Mouse (Mus musculus) gastrocnemius, adult 2 months (tissue): ENCODE data around the gene Scaf11. TPM values are rescaled to one million over a fixed set of nuclear protein-coding genes. Genes with fewer than 3 reads are reported as not detected.
"Not testable (repeated sequence)": the region's sequence is repeated elsewhere in the genome, so short reads cannot be mapped to it uniquely, and the experiment has no call there.

Experiments
- DNase-seq: peaks from one replicate; pipeline ENCODE4 v3.0.0; 2022
- H3K27ac ChIP-seq: fragments of 200-600 bp; 2 replicates; pipeline ENCODE4 v1.8.1; 2022; ENCODE audit warnings: mild to moderate bottlenecking
- H3K4me3 ChIP-seq: fragments of 200-600 bp; 2 replicates; pipeline ENCODE4 v1.8.1; 2022; ENCODE audit warnings: mild to moderate bottlenecking, moderate library complexity
- CTCF ChIP-seq: fragments of 200-600 bp; IDR thresholded peaks from 2 replicates; pipeline ENCODE4 v1.8.1; 2022; ENCODE audit warnings: antibody characterized with exemption, mild to moderate bottlenecking, moderate library complexity
- intact Hi-C: fragments of 180-260 bp; cut with DNase I; formaldehyde crosslinking; loops from one replicate; pipeline ENCODE4 v1.15.1; 2025
- long read RNA-seq, 2 experiments: library from polyadenylated mRNA; stranded (forward); transcript quantifications; one replicate each; pipeline ENCODE4 v2.0.0; 2021
- total RNA-seq, 2 experiments: library from RNA; stranded (reverse); gene quantifications; 2 replicates each; pipeline ENCODE4 v1.2.3; 2021

Scaf11 gene
- 10 to 100 TPM; 41.3 to 43.3 TPM for total RNA-seq
- long read RNA-seq, experiment 1, full-length matches to known transcripts, result 6 of 14 reads
- long read RNA-seq, experiment 1, partial matches to known transcripts, result 0 of 14 reads
- long read RNA-seq, experiment 1, other reads (novel, unspliced or antisense), result 8 of 14 reads
- long read RNA-seq, experiment 2, full-length matches to known transcripts, result 5 of 15 reads
- long read RNA-seq, experiment 2, partial matches to known transcripts, result 1 of 15 reads
- long read RNA-seq, experiment 2, other reads (novel, unspliced or antisense), result 9 of 15 reads

DNA sequence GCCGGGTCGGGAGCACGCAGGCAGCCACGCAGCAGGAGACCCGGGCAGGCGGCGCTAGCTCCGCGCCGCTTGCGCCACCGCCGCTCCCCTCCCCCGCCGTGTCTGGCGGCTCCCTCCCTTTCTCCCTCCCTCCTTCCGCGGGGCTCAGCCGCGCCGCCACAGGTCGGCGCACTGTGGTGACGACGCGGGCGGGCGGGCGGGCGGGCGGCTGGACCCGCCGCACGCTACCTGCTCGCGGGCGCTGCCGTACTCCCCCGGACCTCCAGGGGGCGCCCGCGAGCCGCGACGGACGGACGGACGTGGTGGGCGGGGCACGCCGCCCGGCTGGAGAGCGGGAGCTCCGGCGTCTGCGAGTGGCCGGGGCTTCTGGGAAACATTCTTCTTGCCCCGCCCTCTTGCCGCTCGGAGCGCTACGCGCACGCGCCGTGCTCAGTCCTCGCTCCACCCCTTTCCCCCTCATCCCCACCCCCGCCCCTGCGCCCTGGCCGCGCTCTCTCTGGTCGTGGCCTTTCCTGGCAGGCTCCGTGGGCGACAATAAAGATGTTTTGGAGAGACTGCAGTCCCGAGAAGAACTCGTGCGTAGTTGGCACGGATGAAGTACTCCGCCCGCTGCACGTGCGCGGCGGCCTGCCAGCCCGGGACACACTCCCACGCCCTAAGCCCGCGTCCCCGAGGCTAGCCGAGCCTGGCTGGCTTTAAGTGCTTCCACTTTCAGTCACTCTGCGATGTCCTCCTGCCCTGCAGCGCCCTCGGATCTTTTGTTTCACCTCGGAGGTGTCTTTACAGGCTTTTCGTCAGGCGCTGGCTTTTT lies at the start of gene Scaf11:
Gene Scaf11, minus strand, starts transcription at position 114 of the 811 bp plus-strand sequence.
- Histone ChIP-seq H3K27ac (peak within 1 kb of the TSS; percentile 99), H3K4me3 (peak within 1 kb of the TSS; percentile 95)
- intact Hi-C loops, result loop anchor here (2.0 kb wide), 1 partner anchor 174 kb away; the partner anchor contains the start of gene Arid2
- peak; percentile 97 for DNase-seq
- peak; percentile 87 for TF ChIP-seq CTCF

DNA sequence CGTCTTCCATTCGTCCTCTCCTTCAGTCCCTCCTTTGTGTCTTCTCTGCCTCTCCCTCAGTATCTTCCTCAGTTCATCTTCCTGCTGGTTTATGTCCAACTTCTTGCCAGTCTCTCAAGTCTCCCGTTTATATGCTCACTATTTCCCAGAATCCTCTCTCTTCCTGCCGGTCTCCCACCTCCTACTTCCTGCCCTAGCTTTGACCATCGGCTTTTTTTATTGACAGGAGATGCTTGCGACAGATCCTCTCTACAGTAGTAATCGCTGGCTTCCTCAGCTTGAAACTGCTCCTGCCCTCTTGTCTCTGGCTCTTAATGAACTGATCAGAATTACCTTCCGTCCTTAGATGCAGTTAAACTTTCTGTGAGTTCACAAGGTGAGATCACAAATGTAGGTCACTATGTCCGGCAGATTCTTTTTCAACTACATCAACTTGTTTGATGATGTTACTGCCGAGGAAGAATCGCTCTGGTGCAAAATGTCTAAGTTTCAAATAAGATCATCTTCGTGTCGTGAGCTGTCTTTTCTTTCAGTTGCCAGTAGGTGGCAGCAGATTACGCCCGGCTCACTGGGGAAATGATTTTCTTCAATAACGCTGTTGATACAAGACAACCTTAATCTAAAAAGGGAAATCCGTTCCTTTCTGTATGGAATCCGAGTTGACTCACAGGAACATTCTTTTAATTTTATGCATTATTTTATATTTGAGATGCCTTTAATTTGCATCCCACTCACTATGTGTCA lies 46.6 kb upstream of the Scaf11 start:
- Histone ChIP-seq H3K27ac (peak overlapping the region; percentile 28), H3K4me3 (peak overlapping the region; percentile 61)
- peak; percentile 34 for DNase-seq
- intact Hi-C loops, result no loop called here
- peak; percentile 91 for TF ChIP-seq CTCF

DNA sequence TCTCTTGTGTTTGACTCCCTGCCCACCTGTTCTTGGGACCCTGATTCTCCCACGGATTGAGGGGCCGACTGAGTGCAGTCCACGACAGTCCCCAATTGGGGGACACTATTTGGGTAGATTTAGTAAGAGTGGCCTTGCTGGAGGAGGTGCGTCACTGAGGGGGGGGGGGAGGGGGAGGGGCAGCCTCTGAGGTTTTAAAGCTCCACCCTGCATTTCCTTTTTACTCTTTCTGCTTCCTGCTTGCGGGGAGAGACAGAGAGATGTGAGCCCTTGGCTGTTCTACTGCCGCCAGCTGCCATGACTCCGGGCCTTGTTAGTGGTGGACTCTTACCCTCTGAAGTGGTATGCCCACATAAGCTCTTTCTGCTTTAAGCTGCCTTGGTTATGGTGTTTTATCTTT lies 37.0 kb upstream of the Scaf11 start:
- no peak for DNase-seq
- Histone ChIP-seq H3K4me3 (no peak overlapping the region), H3K27ac (no peak overlapping the region)
- intact Hi-C loops, result no loop called here
- no peak for TF ChIP-seq CTCF

GRCm38 (mm10) chr15:96494279-96494678 lies 33.6 kb upstream of the Scaf11 start:
- DNase-seq, result no peak
- TF ChIP-seq CTCF, result no peak
- intact Hi-C loops, result no loop called here
- no peak overlapping the region for H3K4me3 ChIP-seq
- no peak overlapping the region for H3K27ac ChIP-seq

DNA sequence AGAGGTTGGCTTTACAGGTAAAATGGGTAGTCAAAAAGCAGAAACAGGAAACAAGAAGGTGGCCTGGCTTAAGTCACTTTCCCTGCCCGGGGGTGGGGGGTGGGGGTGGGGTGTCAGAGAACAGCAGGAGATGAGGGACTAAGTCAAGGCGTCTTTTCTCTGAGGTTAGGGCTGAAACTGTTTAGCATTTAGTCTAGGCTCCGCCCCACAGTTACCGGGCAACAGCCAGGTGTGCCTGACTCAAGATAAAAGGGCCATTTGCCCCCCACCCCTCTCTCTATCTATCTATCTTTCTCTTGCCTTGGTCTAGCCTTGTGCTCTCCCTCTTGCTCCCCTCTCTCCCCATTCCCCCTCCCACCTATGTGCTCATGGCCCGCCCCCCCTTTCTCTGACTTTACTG lies 32.9 kb upstream of the Scaf11 start:
- intact Hi-C loops, result no loop called here
- Histone ChIP-seq H3K4me3 (no peak overlapping the region), H3K27ac (no peak overlapping the region)
- no peak for TF ChIP-seq CTCF
- DNase-seq, result no peak

DNA sequence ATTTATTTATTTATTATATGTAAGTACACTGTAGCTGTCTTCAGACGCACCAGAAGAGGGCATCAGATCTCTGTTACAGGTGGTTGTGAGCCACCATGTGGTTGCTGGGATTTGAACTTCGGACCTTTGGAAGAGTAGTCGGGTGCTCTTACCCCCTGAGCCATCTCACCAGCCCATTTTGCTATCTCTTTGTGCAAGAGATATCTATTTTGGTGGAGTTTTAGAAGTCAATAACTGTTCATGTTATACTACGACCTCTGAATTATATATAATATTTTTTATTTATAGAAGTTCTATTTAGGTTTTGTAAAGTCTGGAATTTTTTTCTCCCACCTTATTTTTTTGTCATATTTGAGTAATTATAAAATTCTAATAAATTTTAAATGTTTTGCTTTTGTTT lies 32.3 kb upstream of the Scaf11 start:
- DNase-seq, H3K27ac ChIP-seq, H3K4me3 ChIP-seq, intact Hi-C loops: not testable (repeated sequence)

DNA sequence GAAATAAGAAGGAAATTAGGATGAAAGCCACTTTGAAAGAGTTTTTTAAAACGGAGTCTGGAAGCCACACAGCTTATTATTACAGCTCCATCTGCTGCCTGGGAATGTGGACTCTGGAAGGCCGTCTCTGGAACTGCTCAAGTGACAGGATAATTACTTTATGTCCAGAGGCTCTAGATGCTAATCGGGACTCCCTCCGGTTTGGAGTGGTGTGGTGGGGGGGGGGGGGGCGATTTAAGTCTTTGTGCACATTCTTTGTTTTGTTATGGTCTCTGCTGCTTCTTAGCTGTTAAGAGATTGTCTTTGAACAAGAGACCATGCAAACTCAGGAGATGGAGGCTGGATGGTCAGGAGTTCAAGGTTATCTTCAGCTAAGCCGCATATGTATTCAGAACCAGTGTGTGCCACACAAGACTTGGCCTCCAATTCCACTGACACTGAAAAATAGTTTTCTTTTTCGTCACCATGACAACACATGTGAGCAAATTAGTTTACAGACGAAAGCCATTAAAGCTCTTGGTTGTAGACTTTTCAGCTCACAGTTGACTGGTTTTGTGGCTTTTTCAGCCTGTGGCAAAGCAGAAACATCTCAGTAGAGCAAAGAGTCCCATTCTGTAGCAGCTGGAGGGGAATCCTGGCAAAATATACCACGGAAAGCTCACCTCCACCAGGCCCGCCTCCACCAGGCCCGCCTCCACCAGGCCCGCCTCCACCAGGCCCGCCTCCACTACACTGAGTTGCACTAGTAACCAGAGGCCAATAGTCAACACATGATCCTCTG lies 31.4 kb upstream of the Scaf11 start:
- intact Hi-C loops, result no loop called here
- no peak for TF ChIP-seq CTCF
- DNase-seq, result no peak
- H3K27ac ChIP-seq, result no peak overlapping the region
- H3K4me3 ChIP-seq, result no peak overlapping the region

GRCm38 (mm10) chr15:96491421-96491820 lies 30.8 kb upstream of the Scaf11 start:
- TF ChIP-seq CTCF, result no peak
- intact Hi-C loops, result no loop called here

DNA sequence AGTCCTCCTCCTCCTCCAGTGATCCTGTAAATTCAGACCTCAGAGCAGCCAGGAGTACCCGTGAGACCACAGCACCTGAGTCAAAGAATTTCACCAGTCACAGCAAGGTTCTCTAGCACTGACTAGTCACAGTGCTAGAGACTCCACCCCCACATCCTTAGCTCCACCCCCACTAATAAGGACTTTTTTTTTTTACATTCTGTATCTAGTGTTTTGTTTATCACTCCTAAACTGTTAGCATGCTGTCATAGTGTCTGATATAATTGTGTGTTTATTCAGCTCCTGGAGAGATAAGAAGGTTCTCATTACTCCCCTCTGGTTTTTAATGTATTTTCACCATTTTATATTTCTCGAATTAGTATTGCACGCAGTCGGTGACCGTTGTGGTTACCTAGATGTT lies 29.5 kb upstream of the Scaf11 start:
- intact Hi-C loops, result no loop called here
- Histone ChIP-seq H3K4me3 (no peak overlapping the region), H3K27ac (no peak overlapping the region)
- TF ChIP-seq CTCF, result no peak
- DNase-seq, result no peak

More at GRCm38 (mm10) chr15:96491421-96491820, 30.8 kb upstream of the Scaf11 start:
- DNase-seq, result no peak
- no peak overlapping the region for H3K27ac ChIP-seq
- no peak overlapping the region for H3K4me3 ChIP-seq

- Histone ChIP-seq H3K27ac (peak overlapping the region; percentile 4; the same call in 1 of the 2 replicates), H3K4me3 (peak overlapping the region; percentile 59)
- peak; percentile 45 for DNase-seq
- intact Hi-C loops, result no loop called here
- TF ChIP-seq CTCF, result peak; percentile 55
Observed at GRCm38 (mm10) chr15:96488941-96489786, 28.5 kb upstream of the Scaf11 start.

GRCm38 (mm10) chr15:96487066-96487698 lies 26.5 kb upstream of the Scaf11 start:
- TF ChIP-seq CTCF, result no peak
- H3K4me3 ChIP-seq, result no peak overlapping the region
- H3K27ac ChIP-seq, result no peak overlapping the region
- DNase-seq, result peak; percentile 32
- intact Hi-C loops, result no loop called here
